Mouse (Mus musculus) liver, adult 2 months (tissue): ENCODE data around the gene Nfia. TPM values are rescaled to one million over a fixed set of nuclear protein-coding genes. Genes with fewer than 3 reads are reported as not detected.

Experiments
- DNase-seq: peaks from one replicate; pipeline ENCODE4 v3.0.0-alpha.2; 2011; ENCODE audit warnings: low read depth, low spot score; ENCODE audit errors: extremely low read depth
- H3K27ac ChIP-seq: fragments of 200-500 bp; replicated peaks from 2 replicates; pipeline ENCODE4 v1.5.1; 2012; ENCODE audit warnings: low read depth, mild to moderate bottlenecking, control low read depth, inconsistent platforms, low read length; ENCODE audit not compliant: insufficient read depth
- H3K27me3 ChIP-seq: fragments of 200-500 bp; 2 replicates; pipeline ENCODE4 v1.6.1; 2012; ENCODE audit warnings: mild to moderate bottlenecking, moderate library complexity, low read length, inconsistent platforms; ENCODE audit not compliant: control insufficient read depth, insufficient read depth
- H3K36me3 ChIP-seq: fragments of 200-500 bp; 2 replicates; pipeline ENCODE4 v1.6.1; 2012; ENCODE audit warnings: low read length, inconsistent platforms; ENCODE audit not compliant: control insufficient read depth, insufficient read depth
- H3K4me1 ChIP-seq: fragments of 200-500 bp; 2 replicates; pipeline ENCODE4 v1.6.1; 2011; ENCODE audit warnings: low read length; ENCODE audit not compliant: control insufficient read depth, insufficient read depth
- H3K4me3 ChIP-seq: fragments of 200-500 bp; 2 replicates; pipeline ENCODE4 v1.5.1; 2011; ENCODE audit warnings: low read depth, mild to moderate bottlenecking, control low read depth, low read length, moderate library complexity; ENCODE audit not compliant: insufficient read depth
- H3K79me2 ChIP-seq: fragments of 200-500 bp; 2 replicates; pipeline ENCODE4 v1.6.1; 2012; ENCODE audit warnings: inconsistent platforms, mild to moderate bottlenecking, low read length, moderate library complexity; ENCODE audit not compliant: control insufficient read depth, insufficient read depth
- H3K9ac ChIP-seq: fragments of 200-500 bp; 2 replicates; pipeline ENCODE4 v1.6.1; 2012; ENCODE audit warnings: low read depth, mild to moderate bottlenecking, control low read depth, inconsistent platforms, low read length
- CTCF ChIP-seq: fragments of 200-500 bp; IDR thresholded peaks from 2 replicates; pipeline ENCODE4 v1.5.1; 2011; ENCODE audit warnings: low read depth, low read length, control low read depth
- POLR2A ChIP-seq: fragments of 200-500 bp; IDR thresholded peaks from 2 replicates; pipeline ENCODE4 v1.6.1; 2011; ENCODE audit warnings: low read length, control low read depth; ENCODE audit not compliant: insufficient read depth; ENCODE audit errors: extremely low read depth
- WGBS: fragments of 180-500 bp; shearing (Covaris S2); methylation state at CpG from one replicate; pipeline ENCODE4 v1.1.7; 2018; 5-methylcytosine and 5-hydroxymethylcytosine counted together
- polyA plus RNA-seq: library from polyadenylated mRNA; depleted of rRNA; stranded (reverse); fragments of >200 nt; gene quantifications from 2 replicates; pipeline ENCODE4 v1.2.3, GENCODE M21; 2012
- total RNA-seq: library from RNA; depleted of rRNA; stranded (reverse); fragments of >200 nt; gene quantifications from 2 replicates; pipeline ENCODE4 v1.2.3, GENCODE M21; 2014

Gene Nfia
- total and polyA plus RNA-seq, 2 experiments = 12.5 to 32.2 TPM

DNA sequence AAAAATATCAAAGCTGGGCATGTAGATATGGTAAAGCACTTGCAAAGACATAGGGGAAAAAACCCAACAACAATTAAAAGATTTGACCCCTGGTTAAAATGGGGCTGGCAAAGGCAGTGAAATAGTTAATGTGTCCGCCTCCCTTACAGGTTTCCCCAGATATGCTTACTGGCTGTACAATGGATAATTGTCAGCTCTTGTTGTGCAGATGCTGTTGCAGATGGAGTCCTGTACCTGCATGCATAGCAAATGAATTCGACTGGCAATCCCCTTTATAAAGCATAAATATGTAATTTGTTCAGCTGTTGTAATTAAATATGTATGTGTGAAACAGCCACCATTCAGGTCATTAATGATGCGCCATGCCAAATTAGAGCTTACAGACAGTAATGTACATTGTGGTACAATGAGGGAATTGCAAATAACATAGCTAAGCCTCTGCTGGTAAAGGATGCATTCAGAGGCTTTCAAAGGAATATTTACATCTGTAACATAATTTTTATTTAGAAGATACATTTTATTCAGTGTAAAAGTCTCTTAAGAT, 92.9 kb downstream of the Nfia start:
- 96% methylated on average over 3 of the region's 3 CpGs for WGBS
- DNase-seq = no peak
- no peak overlapping the region for H3K27ac ChIP-seq
- H3K4me3 ChIP-seq = no peak overlapping the region
- H3K4me1 ChIP-seq = peaks cover 16% of the 10 kb centered on the region
- no peaks in the 10 kb centered on the region for H3K27me3 ChIP-seq
- H3K36me3 ChIP-seq = no peaks in the 10 kb centered on the region
- H3K79me2 ChIP-seq = peaks cover 28% of the 10 kb centered on the region
- TF ChIP-seq CTCF (no peak), POLR2A (no peak)
- no peak overlapping the region for H3K9ac ChIP-seq

DNA sequence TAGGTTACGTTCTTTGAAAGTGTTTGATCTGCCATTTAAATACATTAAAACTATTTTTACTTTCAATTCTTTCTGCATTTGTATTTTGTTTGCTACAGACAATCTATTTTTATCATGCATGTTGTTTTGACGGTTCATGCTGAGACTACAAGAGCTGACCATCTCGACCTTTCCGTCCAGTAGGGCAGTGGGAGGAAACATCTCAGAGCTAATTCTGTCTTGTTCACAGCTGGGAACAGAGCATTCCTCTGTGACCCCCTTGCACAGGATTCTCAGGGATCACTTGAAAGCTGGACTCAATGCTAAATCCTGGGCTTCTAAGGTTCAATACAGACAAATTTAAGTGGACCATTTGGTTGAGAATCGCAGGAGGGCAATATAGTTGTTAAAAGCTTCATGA, 93.9 kb downstream of the Nfia start:
- 42% methylated on average over 5 of the region's 5 CpGs for WGBS
- no peaks in the 10 kb centered on the region for H3K27me3 ChIP-seq
- peak overlapping the region; percentile 40; the same call in 1 of the 2 replicates for H3K27ac ChIP-seq
- H3K9ac ChIP-seq = no peak overlapping the region
- H3K36me3 ChIP-seq = no peaks in the 10 kb centered on the region
- peak; percentile 56 for DNase-seq
- TF ChIP-seq POLR2A (no peak), CTCF (no peak)
- peaks cover 24% of the 10 kb centered on the region for H3K79me2 ChIP-seq
- H3K4me3 ChIP-seq = no peak overlapping the region
- H3K4me1 ChIP-seq = peaks cover 16% of the 10 kb centered on the region

DNA sequence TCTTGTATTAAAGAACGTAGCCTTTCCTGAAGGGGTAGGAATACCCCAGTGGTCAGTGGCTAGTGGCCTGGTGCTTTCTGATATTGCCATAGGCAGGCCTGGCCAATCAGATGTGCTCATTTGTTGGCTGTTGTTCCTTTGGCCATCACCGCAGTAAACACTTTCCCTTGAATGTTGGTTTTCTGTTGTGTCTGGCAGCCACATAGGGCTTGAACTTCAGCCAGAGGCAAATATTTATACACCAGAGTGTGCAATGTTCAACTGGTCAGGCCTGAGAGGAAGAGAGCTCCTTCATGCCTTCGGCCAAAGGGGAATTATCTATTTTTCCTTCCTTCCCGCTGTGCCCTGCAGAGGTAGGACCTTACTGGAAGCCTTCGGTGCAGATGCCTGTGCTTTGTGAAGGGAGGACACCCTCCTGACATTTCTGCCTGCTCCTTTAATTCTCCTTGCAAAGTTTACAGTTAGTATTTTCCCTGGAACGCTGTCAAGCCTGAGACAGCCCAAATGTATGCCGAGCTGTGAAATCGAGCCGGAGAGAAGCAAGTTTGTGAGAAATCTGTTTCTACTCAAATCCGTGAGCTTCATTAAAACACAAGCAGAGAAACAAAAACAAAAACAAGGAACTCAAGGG, 95.9 kb downstream of the Nfia start:
- Histone ChIP-seq H3K27ac (peak overlapping the region; percentile 90), H3K4me1 (peaks cover 21% of the 10 kb centered on the region), H3K4me3 (peak overlapping the region; percentile 37), H3K79me2 (peaks cover 26% of the 10 kb centered on the region), H3K9ac (peak overlapping the region; percentile 63), H3K27me3 (no peaks in the 10 kb centered on the region), H3K36me3 (no peaks in the 10 kb centered on the region)
- WGBS = 8% methylated on average over 10 of the region's 10 CpGs
- DNase-seq = peak; percentile 99
- TF ChIP-seq POLR2A (no peak), CTCF (no peak)

DNA sequence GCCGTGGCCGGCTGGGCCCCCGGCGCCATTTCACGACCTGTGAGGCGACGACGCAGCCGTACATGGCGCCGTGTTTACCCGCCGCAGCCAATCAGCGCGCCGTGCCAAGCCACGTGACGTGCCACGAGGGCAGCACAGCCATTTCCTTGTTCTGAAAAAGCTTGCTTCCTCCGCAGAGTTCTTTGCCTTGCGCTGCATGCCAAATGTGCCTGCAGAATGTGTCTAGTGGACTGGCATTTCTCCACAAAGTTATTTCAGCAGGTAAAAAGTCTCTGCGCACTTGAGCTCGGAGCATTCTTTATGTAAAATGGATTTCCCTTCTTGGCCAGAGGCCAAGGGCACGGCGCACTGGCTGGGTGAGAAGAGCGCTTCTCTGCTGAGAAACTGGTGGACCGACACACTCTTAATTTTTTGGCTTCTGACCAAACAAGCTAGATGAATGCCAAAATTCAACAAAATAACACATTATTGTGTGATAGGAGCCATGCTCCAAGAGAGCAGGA, 96.5 kb downstream of the Nfia start:
- peak overlapping the region; percentile 90 for H3K27ac ChIP-seq
- TF ChIP-seq POLR2A (0 out of 2 replicates have a peak, but pooled peaks have one; percentile 26), CTCF (no peak)
- H3K4me1 ChIP-seq = peaks cover 21% of the 10 kb centered on the region
- no peaks in the 10 kb centered on the region for H3K36me3 ChIP-seq
- H3K4me3 ChIP-seq = peak overlapping the region; percentile 37
- H3K9ac ChIP-seq = peak overlapping the region; percentile 63
- peak; percentile 93 for DNase-seq
- H3K79me2 ChIP-seq = peaks cover 21% of the 10 kb centered on the region; the same call in 1 of the 2 replicates
- no peaks in the 10 kb centered on the region for H3K27me3 ChIP-seq
- 7% methylated on average over 27 of the region's 27 CpGs for WGBS

DNA sequence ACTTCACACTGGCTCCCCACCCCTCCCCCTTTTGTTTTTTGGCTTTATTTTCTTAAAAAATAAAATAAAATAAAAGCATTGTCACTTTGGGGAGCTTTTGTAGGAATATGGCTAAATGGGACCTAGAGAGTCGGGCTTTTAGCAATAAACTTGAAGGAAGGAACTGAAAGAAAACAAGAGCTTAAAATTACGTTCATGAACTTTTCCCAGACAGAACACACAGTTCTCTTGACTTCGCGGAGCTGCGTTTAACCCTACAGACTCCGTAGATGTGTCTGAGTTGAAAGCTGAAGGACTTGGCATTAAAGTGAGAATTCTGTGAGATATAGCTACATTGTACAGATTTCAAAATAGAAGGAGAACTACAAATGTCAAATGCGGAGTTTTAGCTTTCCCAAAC, 96.9 kb downstream of the Nfia start:
- DNase-seq = no peak
- Histone ChIP-seq H3K27ac (peak overlapping the region; percentile 90), H3K27me3 (no peaks in the 10 kb centered on the region), H3K36me3 (no peaks in the 10 kb centered on the region), H3K79me2 (peaks cover 17% of the 10 kb centered on the region; the same call in 1 of the 2 replicates), H3K4me1 (peaks cover 22% of the 10 kb centered on the region), H3K4me3 (peak overlapping the region; percentile 31), H3K9ac (peak overlapping the region; percentile 36; the same call in 1 of the 2 replicates)
- TF ChIP-seq CTCF (no peak), POLR2A (no peak)
- 20% methylated on average over 7 of the region's 7 CpGs for WGBS
